Mouse (Mus musculus): ENCODE results near the gene Supt3.

- TF ChIP-seq CTCF (IDR thresholded peaks at IDR 0.05; ENCODE audit: borderline replicate concordance, insufficient read depth, low read depth, low read length) (no peak), POLR2A (IDR thresholded peaks at IDR 0.05; ENCODE audit: borderline replicate concordance, insufficient read depth, low read length) (no peak)
These were observed 34.7 kb upstream of the Supt3 start for GRCm38 (mm10) chr17:44742246-44742645.

All from cerebellum, adult 2 months (tissue).